Mouse (Mus musculus) erythroblast, embryonic 14.5 days (primary cell): Measurements from ENCODE around the gene Slc38a10. TPM values are rescaled to one million over a fixed set of nuclear protein-coding genes. Genes with fewer than 3 reads are reported as not detected.

Source experiments
- H3K27me3 ChIP-seq: 2 replicates; pipeline ENCODE4 v1.6.1; 2012; ENCODE audit warnings: inconsistent platforms; ENCODE audit not compliant: control insufficient read depth
- H3K36me3 ChIP-seq: 2 replicates; pipeline ENCODE4 v1.6.1; 2012; ENCODE audit warnings: mild to moderate bottlenecking, inconsistent platforms; ENCODE audit not compliant: control insufficient read depth
- H3K4me1 ChIP-seq: 2 replicates; pipeline ENCODE4 v1.6.1; 2012; ENCODE audit warnings: inconsistent platforms; ENCODE audit not compliant: control insufficient read depth
- H3K4me3 ChIP-seq: replicated peaks from 2 replicates; pipeline ENCODE3; 2012; ENCODE audit warnings: moderate library complexity, mild to moderate bottlenecking, inconsistent platforms
- H3K9me3 ChIP-seq: 2 replicates; pipeline ENCODE4 v1.6.1; 2012; ENCODE audit warnings: low read length, inconsistent platforms, mixed read lengths; ENCODE audit not compliant: control insufficient read depth
- GATA1 ChIP-seq: IDR thresholded peaks from 2 replicates; pipeline ENCODE4 v1.6.1; 2012; ENCODE audit warnings: low read length, inconsistent platforms, mixed read lengths
- TAL1 ChIP-seq: IDR thresholded peaks from 3 replicates; pipeline ENCODE4 v1.6.1; 2012; ENCODE audit warnings: low read length, inconsistent platforms, mixed read lengths
- polyA plus RNA-seq: library from polyadenylated mRNA; stranded (reverse); fragments of >175 nt; gene quantifications from 2 replicates; pipeline ENCODE4 v1.2.3, GENCODE M21; 2012

Slc38a10 gene
- polyA plus RNA-seq, 1 experiment: 6.2 TPM

GRCm38 (mm10) chr11:120136195-120136594 is 15.0 kb downstream of the Slc38a10 start:
- H3K36me3 ChIP-seq: peaks cover 90% of the 10 kb centered on the region
- no peaks in the 10 kb centered on the region for H3K27me3 ChIP-seq
- H3K4me3 ChIP-seq: no peak overlapping the region
- TF ChIP-seq GATA1 (no peak), TAL1 (no peak)
- no peaks in the 10 kb centered on the region for H3K9me3 ChIP-seq
- H3K4me1 ChIP-seq: peaks cover 52% of the 10 kb centered on the region

DNA sequence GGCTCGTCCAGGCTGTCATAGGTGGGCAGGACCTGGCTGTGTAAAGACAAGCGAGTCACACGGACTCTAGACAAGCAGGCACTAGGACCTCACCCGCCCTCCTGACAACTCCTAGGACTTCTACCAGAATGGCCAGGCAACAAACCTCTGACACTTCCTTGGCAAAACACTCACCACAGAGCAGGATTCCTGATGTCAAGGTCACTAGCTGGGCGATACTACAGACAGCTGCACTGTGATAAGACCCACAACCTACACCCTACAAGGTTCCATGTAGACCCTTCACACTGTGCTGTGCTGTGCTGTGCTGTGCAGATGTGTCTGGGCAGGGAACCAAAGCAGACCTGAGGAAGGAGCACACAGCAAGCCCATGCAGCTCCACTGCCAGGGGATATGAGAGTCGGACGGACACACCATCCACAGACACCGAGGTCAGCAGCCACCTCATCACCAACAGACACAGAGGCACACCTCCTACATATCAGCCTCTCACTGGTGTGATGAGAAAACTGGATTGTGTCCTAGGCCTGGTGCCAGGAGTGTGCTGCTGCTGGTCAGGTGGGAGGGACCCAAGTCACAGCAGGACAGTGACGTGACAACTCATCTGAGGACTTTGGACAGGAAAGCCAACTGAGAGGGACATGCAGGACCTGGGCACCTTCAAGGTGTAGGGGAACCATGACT is 16.2 kb downstream of the Slc38a10 start:
- Histone ChIP-seq H3K9me3 (no peaks in the 10 kb centered on the region), H3K27me3 (no peaks in the 10 kb centered on the region), H3K4me1 (peaks cover 49% of the 10 kb centered on the region), H3K36me3 (peaks cover 92% of the 10 kb centered on the region), H3K4me3 (no peak overlapping the region)
- TF ChIP-seq TAL1: no peak
- TF ChIP-seq GATA1: no peak

DNA sequence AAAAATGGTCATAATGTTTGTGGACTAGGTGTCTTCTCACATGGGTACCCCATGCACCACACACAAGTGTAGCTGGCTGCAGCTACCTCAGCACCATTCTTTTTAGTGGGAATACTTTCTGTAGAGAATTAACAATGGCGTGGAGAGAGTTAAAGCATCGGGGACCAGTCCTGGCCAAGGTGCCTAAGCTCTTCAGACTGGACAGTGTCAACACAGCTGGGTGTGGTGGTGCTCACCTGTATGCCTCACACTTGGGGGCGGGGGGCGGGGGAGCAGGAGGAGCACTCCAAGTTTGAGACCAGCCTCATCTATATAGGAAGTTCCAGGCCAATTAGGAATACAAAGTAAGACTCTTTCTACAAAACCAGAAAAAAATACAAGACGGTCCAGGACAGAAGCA is 17.0 kb downstream of the Slc38a10 start:
- TF ChIP-seq GATA1: no peak
- TF ChIP-seq TAL1: no peak
- peaks cover 92% of the 10 kb centered on the region for H3K36me3 ChIP-seq
- no peak overlapping the region for H3K4me3 ChIP-seq
- no peaks in the 10 kb centered on the region for H3K27me3 ChIP-seq
- peaks cover 40% of the 10 kb centered on the region for H3K4me1 ChIP-seq
- H3K9me3 ChIP-seq: no peaks in the 10 kb centered on the region

DNA sequence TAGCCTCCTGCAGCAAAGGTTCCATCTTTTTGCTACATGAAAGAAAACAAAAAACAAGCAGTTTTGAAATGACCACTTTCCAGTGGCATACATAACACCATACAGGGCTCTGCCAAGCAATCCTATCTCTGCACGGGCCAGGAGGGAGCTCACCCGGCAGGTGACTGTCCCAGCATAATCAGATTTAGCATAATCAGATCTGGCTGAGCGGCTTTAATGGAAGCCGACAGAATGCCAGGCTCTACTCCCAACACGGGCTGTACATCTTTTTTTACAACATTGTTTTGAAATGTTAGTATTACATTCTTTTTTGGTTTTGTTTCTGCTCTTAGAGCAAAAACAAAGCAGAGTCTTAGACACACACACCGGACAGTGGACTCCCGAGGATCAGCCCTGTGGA is 21.9 kb downstream of the Slc38a10 start:
- Histone ChIP-seq H3K9me3 (no peaks in the 10 kb centered on the region), H3K4me3 (no peak overlapping the region), H3K36me3 (peaks cover 89% of the 10 kb centered on the region), H3K4me1 (no peaks in the 10 kb centered on the region; the same call in 1 of the 2 replicates), H3K27me3 (no peaks in the 10 kb centered on the region)
- no peak for TF ChIP-seq GATA1

- H3K9me3 ChIP-seq: no peaks in the 10 kb centered on the region
- H3K36me3 ChIP-seq: peaks cover 90% of the 10 kb centered on the region
- no peaks in the 10 kb centered on the region for H3K27me3 ChIP-seq
- H3K4me1 ChIP-seq: no peaks in the 10 kb centered on the region; the same call in 1 of the 2 replicates
- TF ChIP-seq TAL1 (no peak), GATA1 (no peak)
- H3K4me3 ChIP-seq: no peak overlapping the region
These were observed 24.3 kb downstream of the Slc38a10 start for GRCm38 (mm10) chr11:120126845-120127244.

DNA sequence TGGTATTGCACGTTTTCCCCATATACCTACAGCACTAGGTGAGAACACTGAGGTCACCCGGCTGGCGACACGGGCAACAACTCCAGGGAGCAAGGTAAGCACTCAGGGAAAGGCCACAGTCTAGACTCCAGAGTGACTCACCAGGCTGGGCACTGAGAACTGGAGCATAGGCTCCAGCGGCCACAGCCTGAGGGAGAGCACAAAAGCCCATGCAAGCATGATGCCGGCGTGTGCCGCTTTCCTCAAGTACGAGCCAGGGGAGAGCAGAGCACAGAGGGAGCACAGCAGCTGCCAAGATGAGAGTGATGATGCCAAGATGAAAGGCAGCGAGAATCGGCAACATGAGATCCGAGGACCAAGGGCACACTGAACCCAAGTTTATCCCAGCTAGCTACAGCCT is 29.0 kb downstream of the Slc38a10 start:
- peaks cover 8% of the 10 kb centered on the region for H3K4me1 ChIP-seq
- TF ChIP-seq GATA1 (no peak), TAL1 (no peak)
- no peaks in the 10 kb centered on the region for H3K27me3 ChIP-seq
- peaks cover 92% of the 10 kb centered on the region for H3K36me3 ChIP-seq
- no peak overlapping the region for H3K4me3 ChIP-seq
- H3K9me3 ChIP-seq: no peaks in the 10 kb centered on the region

DNA sequence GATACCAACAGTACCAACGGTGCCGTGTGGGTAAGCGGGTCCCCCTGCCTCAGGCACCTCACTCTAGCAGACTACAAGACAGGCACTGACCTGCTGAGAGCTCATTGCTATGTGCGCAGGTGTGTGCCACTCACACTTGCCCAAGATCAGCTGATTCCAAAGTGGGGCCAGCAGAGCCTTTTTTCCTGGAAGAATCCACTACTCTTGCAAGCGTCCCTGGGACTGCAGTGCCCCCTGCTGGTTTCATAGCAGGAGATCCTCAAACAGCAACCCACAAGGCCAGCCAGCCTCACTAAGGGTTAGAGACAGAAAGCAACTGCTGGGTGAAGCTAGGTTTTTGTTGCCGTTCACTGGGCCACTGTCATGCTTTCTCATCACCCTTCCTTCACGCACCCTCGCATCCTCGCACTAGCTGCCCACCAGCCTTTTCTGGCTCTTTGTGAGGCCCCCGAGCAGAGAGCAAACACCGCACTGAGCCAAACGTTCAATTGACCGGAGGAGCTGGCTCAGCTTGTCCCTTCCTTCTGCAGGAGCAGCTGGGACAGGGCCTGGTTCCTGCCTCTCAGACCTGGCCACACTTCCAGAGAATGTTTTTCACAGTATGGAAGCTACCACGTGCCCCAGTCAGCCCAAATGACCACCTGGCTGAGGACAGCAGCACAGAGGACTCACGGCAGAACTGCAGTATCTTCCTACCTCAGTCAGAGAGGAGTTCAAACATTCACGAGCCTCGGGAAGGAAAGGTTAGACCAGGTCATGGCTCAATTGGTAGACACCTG is 30.3 kb downstream of the Slc38a10 start:
- H3K9me3 ChIP-seq: no peaks in the 10 kb centered on the region
- peaks cover 96% of the 10 kb centered on the region for H3K36me3 ChIP-seq
- no peak overlapping the region for H3K4me3 ChIP-seq
- peaks cover 8% of the 10 kb centered on the region for H3K4me1 ChIP-seq
- no peak for TF ChIP-seq GATA1
- no peak for TF ChIP-seq TAL1
- no peaks in the 10 kb centered on the region for H3K27me3 ChIP-seq

DNA sequence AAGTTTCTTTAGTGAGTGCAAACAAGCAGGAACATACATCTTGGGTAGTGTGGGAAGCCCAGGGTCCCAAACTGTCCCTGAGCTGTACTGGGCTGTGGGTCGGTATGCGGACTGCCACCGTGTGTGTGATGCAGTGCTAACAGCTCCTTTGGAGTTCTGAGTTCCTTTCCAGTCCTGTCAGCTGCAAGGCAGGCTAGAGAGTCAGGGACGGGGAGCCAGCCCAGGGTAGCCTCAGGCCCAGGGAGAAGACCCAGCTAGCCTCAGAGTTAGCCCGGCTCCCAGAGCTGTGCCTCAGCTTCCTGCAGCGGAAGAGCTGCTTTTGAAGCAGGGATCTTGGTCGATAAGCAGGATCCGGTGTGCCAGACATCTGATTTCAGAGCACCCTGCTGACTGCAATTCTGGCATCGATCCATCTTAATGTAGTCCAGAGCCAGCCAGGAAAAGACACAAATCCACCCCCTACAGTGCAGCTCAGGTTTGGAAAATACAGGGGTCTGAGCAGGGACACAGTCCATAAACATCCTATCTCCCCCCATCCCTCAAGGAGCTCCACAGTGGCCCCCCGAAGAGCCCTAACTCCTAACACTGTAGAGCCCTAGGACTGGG is 31.1 kb downstream of the Slc38a10 start:
- no peak overlapping the region for H3K4me3 ChIP-seq
- no peaks in the 10 kb centered on the region for H3K27me3 ChIP-seq
- TF ChIP-seq GATA1 (no peak), TAL1 (no peak)
- H3K36me3 ChIP-seq: peaks cover 99% of the 10 kb centered on the region
- H3K4me1 ChIP-seq: peaks cover 8% of the 10 kb centered on the region
- no peaks in the 10 kb centered on the region for H3K9me3 ChIP-seq

- Histone ChIP-seq H3K9me3 (peaks cover 5% of the 10 kb centered on the region; the same call in 1 of the 2 replicates), H3K27me3 (no peaks in the 10 kb centered on the region), H3K4me3 (no peak overlapping the region), H3K36me3 (peaks cover 99% of the 10 kb centered on the region), H3K4me1 (peaks cover 8% of the 10 kb centered on the region)
- TF ChIP-seq TAL1 (no peak), GATA1 (no peak)
These were observed 32.0 kb downstream of the Slc38a10 start for GRCm38 (mm10) chr11:120119108-120119507.
